Mouse (Mus musculus) hindbrain, embryonic 10.5 days (tissue): ENCODE data around the gene C3ar1. TPM values are rescaled to one million over a fixed set of nuclear protein-coding genes. Genes with fewer than 3 reads are reported as not detected.

Source experiments
- DNase-seq: peaks from one replicate; pipeline ENCODE4 v3.0.0-alpha.2; 2017; ENCODE audit warnings: low spot score
- H3K27ac ChIP-seq: fragments of 300-500 bp; sonication (generic); 2 replicates; pipeline ENCODE4 v1.5.1; 2016; ENCODE audit warnings: mild to moderate bottlenecking, moderate library complexity
- H3K27me3 ChIP-seq: fragments of 300-500 bp; sonication (generic); 2 replicates; pipeline ENCODE4 v1.6.1; 2016; ENCODE audit warnings: mild to moderate bottlenecking; ENCODE audit not compliant: poor library complexity, insufficient read depth, severe bottlenecking
- H3K36me3 ChIP-seq: fragments of 300-500 bp; sonication (generic); 2 replicates; pipeline ENCODE4 v1.6.1; 2016; ENCODE audit warnings: mild to moderate bottlenecking, moderate library complexity
- H3K4me1 ChIP-seq: fragments of 300-500 bp; sonication (generic); replicated peaks from 2 replicates; pipeline ENCODE4 v1.6.1; 2016; ENCODE audit warnings: mild to moderate bottlenecking
- H3K4me3 ChIP-seq: fragments of 300-500 bp; sonication (generic); 2 replicates; pipeline ENCODE4 v1.5.1; 2016; ENCODE audit warnings: mild to moderate bottlenecking, moderate library complexity
- H3K9me3 ChIP-seq: fragments of 300-500 bp; sonication (generic); 2 replicates; pipeline ENCODE4 v1.6.1; 2016; ENCODE audit warnings: mild to moderate bottlenecking, moderate library complexity
- WGBS: fragments of 180-500 bp; shearing (Covaris S2); methylation state at CpG from one replicate; pipeline ENCODE4 v1.1.7; 2016; 5-methylcytosine and 5-hydroxymethylcytosine counted together
- polyA plus RNA-seq: library from polyadenylated mRNA; unstranded; fragments of >200 nt; fragmentation: Nextera tagmentation; extraction: Ambion mirVana; gene quantifications from 2 replicates; pipeline ENCODE4 v1.2.1, GENCODE M21; 2016

Gene C3ar1
- 1.7 and 2.2 TPM in 2 replicates for polyA plus RNA-seq

- H3K36me3 ChIP-seq: no peaks in the 10 kb centered on the region
- no peak within 1 kb of the TSS for H3K27ac ChIP-seq
- DNase-seq: no peak
- H3K9me3 ChIP-seq: 0 out of 2 replicates have a peak, but pooled peaks cover under 1% of the 10 kb centered on the region
- H3K4me3 ChIP-seq: no peak within 1 kb of the TSS
- no peaks in the 10 kb centered on the region for H3K4me1 ChIP-seq
- WGBS: 84% methylated on average over 7 of the region's 7 CpGs
- no peaks in the 10 kb centered on the region for H3K27me3 ChIP-seq
These were observed at the start of gene C3ar1 for GRCm38 (mm10) chr6:122855955-122856354. C3ar1 (minus strand) TSS chr6:122856161.

DNA sequence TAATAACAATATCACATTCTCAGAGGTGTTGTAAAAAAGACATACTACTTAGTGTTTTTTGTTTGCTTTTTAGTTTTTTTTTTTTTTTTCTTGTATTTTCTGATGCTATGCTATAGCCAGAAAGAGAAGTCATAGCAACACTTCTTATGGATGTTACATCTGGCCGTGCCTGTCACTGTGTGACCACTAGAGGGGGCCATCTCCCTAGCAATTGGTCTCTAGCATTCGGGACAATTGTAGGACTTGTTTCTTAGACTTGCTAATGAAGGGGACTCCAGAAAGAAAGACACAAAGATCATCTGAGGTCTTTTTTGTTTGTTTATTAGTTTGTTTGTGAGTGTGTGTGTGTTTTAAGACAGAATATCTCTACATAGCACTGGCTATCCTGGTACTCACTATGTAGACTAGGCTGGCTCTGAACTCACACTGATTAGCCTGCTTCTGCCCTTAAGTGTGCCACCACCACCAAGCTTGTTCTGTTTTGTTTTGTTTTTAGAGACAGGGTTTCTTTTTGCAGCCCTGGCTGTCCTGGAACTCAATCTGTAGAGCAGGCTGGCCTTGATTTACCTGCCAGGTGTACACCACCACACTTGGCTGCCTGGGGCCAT, 36.6 kb upstream of the C3ar1 start:
- peak; percentile 53 for DNase-seq
- no peaks in the 10 kb centered on the region for H3K4me1 ChIP-seq
- H3K4me3 ChIP-seq: no peak overlapping the region
- H3K27ac ChIP-seq: no peak overlapping the region
- H3K27me3 ChIP-seq: no peaks in the 10 kb centered on the region
- peaks cover 54% of the 10 kb centered on the region for H3K36me3 ChIP-seq
- WGBS: 12% methylated on average over 2 of the region's 2 CpGs
- no peaks in the 10 kb centered on the region for H3K9me3 ChIP-seq

DNA sequence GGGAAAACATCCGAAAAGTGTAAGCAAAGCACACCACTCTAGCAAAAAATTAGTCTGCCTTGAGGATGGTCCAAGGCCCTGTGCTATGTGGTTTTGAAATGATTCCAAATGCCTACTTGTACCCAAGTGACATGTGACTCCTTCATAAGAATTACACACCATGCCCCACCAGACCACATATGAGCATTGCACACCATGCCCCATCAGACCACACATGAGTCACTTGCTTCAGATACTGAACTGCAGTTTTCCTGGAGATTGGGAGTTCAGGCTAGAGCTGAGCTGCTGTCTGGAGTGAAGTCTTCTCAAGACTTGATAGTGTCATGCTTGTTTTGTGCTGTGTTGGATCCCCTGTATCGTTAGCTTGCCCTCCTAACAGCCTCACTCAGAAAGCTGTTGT, 33.6 kb upstream of the C3ar1 start:
- peaks cover 68% of the 10 kb centered on the region for H3K36me3 ChIP-seq
- WGBS: 90% methylated on average over 2 of the region's 2 CpGs

GRCm38 (mm10) chr6:122883603-122884002, 27.6 kb upstream of the C3ar1 start:
- Histone ChIP-seq H3K27ac (no peak overlapping the region), H3K27me3 (no peaks in the 10 kb centered on the region), H3K4me1 (no peaks in the 10 kb centered on the region), H3K9me3 (no peaks in the 10 kb centered on the region), H3K36me3 (peaks cover 100% of the 10 kb centered on the region), H3K4me3 (no peak overlapping the region)
- DNase-seq: no peak
- 96% methylated on average over 9 of the region's 9 CpGs for WGBS

More for the DNA sequence above, 33.6 kb upstream of the C3ar1 start:
- DNase-seq: no peak
- Histone ChIP-seq H3K9me3 (no peaks in the 10 kb centered on the region), H3K4me1 (no peaks in the 10 kb centered on the region), H3K4me3 (no peak overlapping the region), H3K27me3 (no peaks in the 10 kb centered on the region), H3K27ac (no peak overlapping the region)

DNA sequence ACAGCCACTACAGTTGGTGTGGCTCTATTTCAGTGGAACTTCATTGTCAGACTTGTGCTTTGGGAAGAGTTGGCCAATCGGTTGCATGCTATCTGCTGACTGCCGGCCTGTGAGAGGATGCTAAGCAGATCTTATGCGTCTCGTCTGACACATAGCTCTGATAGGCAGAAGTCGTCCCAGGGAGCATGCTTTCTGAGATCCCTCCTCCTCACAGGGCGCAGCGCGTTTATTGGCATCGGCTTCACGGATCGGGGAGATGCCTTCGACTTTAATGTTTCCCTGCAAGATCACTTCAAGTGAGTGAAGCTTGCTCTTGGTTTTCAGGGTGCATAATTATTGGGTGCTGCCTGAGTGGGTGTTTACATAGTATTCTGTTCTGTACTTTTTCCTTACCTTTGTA, 25.3 kb upstream of the C3ar1 start:
- no peaks in the 10 kb centered on the region for H3K9me3 ChIP-seq
- no peaks in the 10 kb centered on the region for H3K27me3 ChIP-seq
- H3K36me3 ChIP-seq: peaks cover 93% of the 10 kb centered on the region
- 95% methylated on average over 12 of the region's 12 CpGs for WGBS
- H3K4me1 ChIP-seq: no peaks in the 10 kb centered on the region
- DNase-seq: no peak
- H3K4me3 ChIP-seq: no peak overlapping the region
- H3K27ac ChIP-seq: no peak overlapping the region

GRCm38 (mm10) chr6:122879781-122880505, 24.0 kb upstream of the C3ar1 start:
- no peak overlapping the region for H3K4me3 ChIP-seq
- 91% methylated on average over 7 of the region's 7 CpGs for WGBS
- peaks cover 10% of the 10 kb centered on the region for H3K4me1 ChIP-seq
- H3K27ac ChIP-seq: no peak overlapping the region
- H3K27me3 ChIP-seq: no peaks in the 10 kb centered on the region
- H3K9me3 ChIP-seq: no peaks in the 10 kb centered on the region
- no peak for DNase-seq
- peaks cover 82% of the 10 kb centered on the region for H3K36me3 ChIP-seq

GRCm38 (mm10) chr6:122879141-122879735, 23.3 kb upstream of the C3ar1 start:
- no peak overlapping the region for H3K27ac ChIP-seq

GRCm38 (mm10) chr6:122874720-122875389, 18.9 kb upstream of the C3ar1 start:
- H3K9me3 ChIP-seq: no peaks in the 10 kb centered on the region

More at GRCm38 (mm10) chr6:122879141-122879735, 23.3 kb upstream of the C3ar1 start:
- 95% methylated on average over 7 of the region's 7 CpGs for WGBS
- peaks cover 75% of the 10 kb centered on the region for H3K36me3 ChIP-seq
- no peaks in the 10 kb centered on the region for H3K9me3 ChIP-seq
- H3K27me3 ChIP-seq: no peaks in the 10 kb centered on the region
- no peak for DNase-seq
- no peak overlapping the region for H3K4me3 ChIP-seq
- H3K4me1 ChIP-seq: peaks cover 10% of the 10 kb centered on the region

DNA sequence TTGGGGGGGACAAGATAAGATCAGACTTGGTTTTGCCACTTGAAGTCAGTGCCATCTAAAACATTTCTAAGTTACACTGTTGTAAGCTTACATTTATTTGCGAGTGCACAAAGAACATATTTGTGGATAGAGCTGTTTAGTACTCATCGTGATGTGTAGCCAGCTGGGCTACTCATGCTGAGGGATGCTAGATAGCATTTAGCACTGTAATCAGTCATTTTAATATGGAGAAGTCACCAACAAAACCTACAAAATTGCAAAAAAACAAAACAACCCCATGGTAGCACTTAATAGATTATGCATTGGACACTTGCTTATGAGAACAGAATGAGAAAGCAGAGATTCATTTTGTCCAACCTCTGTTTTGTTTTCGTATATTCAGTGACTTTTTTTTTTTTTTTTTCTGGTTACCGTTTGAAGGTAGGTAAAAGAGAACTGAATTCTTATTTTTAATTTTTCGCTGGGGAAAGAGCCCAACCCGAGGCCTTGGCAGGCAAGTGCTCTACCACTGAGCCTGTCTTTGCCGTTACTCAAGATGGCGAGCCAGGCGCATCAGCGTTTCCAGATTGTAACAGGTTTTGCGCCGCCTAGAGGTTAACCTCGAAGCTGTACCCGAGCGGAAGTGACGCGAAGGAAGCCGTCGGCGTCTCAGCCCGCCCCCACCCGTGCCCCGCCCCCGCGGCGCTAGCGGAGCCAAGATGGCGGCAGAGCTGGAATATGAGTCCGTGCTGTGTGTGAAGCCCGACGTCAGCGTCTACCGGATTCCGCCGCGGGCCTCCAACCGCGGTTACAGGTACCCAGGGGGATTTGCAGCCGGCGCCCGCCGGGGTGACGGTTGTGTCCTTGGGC, 18.1 kb upstream of the C3ar1 start, which contains the start of gene Necap1:
Gene Necap1, plus strand, starts transcription at position 604 of the 849 bp plus-strand sequence.
- Histone ChIP-seq H3K4me1 (peaks cover 10% of the 10 kb centered on the region), H3K36me3 (peaks cover 24% of the 10 kb centered on the region), H3K27me3 (0 out of 2 replicates have a peak, but pooled peaks cover 3% of the 10 kb centered on the region), H3K4me3 (peak within 1 kb of the TSS; percentile 89), H3K9me3 (no peaks in the 10 kb centered on the region), H3K27ac (peak within 1 kb of the TSS; percentile 95)
- DNase-seq: peak; percentile 96
- WGBS: 8% methylated on average over 43 of the region's 43 CpGs

More at GRCm38 (mm10) chr6:122874720-122875389, 18.9 kb upstream of the C3ar1 start:
- DNase-seq: no peak
- Histone ChIP-seq H3K4me3 (peak overlapping the region; percentile 89), H3K36me3 (peaks cover 31% of the 10 kb centered on the region), H3K4me1 (peaks cover 10% of the 10 kb centered on the region), H3K27me3 (0 out of 2 replicates have a peak, but pooled peaks cover 3% of the 10 kb centered on the region), H3K27ac (peak overlapping the region; percentile 95)
- WGBS: under 1% methylated on average over 31 of the region's 31 CpGs

- WGBS: 95% methylated on average over 5 of the region's 5 CpGs
These were observed 16.8 kb upstream of the C3ar1 start for GRCm38 (mm10) chr6:122872800-122873199.

GRCm38 (mm10) chr6:122869846-122870245, 13.9 kb upstream of the C3ar1 start:
- Histone ChIP-seq H3K4me3 (no peak overlapping the region), H3K9me3 (no peaks in the 10 kb centered on the region)
- WGBS: 86% methylated on average over 11 of the region's 11 CpGs

More at GRCm38 (mm10) chr6:122872800-122873199, 16.8 kb upstream of the C3ar1 start:
- DNase-seq: no peak
- Histone ChIP-seq H3K27ac (no peak overlapping the region), H3K27me3 (0 out of 2 replicates have a peak, but pooled peaks cover 3% of the 10 kb centered on the region), H3K36me3 (peaks cover 12% of the 10 kb centered on the region; the same call in 1 of the 2 replicates), H3K4me3 (no peak overlapping the region), H3K4me1 (peaks cover 10% of the 10 kb centered on the region), H3K9me3 (no peaks in the 10 kb centered on the region)

GRCm38 (mm10) chr6:122867914-122868313, 12.0 kb upstream of the C3ar1 start:
- DNase-seq: no peak
- Histone ChIP-seq H3K9me3 (no peaks in the 10 kb centered on the region), H3K36me3 (no peaks in the 10 kb centered on the region), H3K27me3 (0 out of 2 replicates have a peak, but pooled peaks cover 3% of the 10 kb centered on the region), H3K27ac (no peak overlapping the region), H3K4me1 (no peaks in the 10 kb centered on the region), H3K4me3 (no peak overlapping the region)
- 60% methylated on average over 4 of the region's 4 CpGs for WGBS

More at GRCm38 (mm10) chr6:122869846-122870245, 13.9 kb upstream of the C3ar1 start:
- Histone ChIP-seq H3K36me3 (no peaks in the 10 kb centered on the region), H3K27me3 (0 out of 2 replicates have a peak, but pooled peaks cover 3% of the 10 kb centered on the region), H3K4me1 (no peaks in the 10 kb centered on the region), H3K27ac (no peak overlapping the region)
- no peak for DNase-seq
